Mouse (Mus musculus): ENCODE data around the gene Cd81. TPM values are rescaled to one million over a fixed set of nuclear protein-coding genes. Genes with fewer than 3 reads are reported as not detected.
A peak's percentile ranks its signal among the peaks of the same experiment; 100 is the strongest.

Cd81 gene
- polyA plus RNA-seq, 1 experiment from 2014 or later, result 445 TPM

- H3K27ac ChIP-seq (replicated peaks), result peak overlapping the region; percentile 32; the same call in 1 of the 2 replicates
Measured at GRCm38 (mm10) chr7:143012230-143012875, 40.2 kb upstream of the Cd81 start.

GRCm38 (mm10) chr7:143013420-143014178, 38.9 kb upstream of the Cd81 start:
- ATAC-seq (ENCODE audit: low FRiP score, low read depth), result no peak
- Histone ChIP-seq H3K36me3 (no peaks in the 10 kb centered on the region), H3K27ac (replicated peaks) (peak overlapping the region; percentile 30), H3K9ac (no peak overlapping the region), H3K4me3 (no peak overlapping the region), H3K27me3 (no peaks in the 10 kb centered on the region), H3K4me2 (no peak overlapping the region), H3K9me3 (no peaks in the 10 kb centered on the region), H3K4me1 (replicated peaks) (peaks cover 48% of the 10 kb centered on the region)
- 55% methylated on average over 8 of the region's 8 CpGs for WGBS

More at GRCm38 (mm10) chr7:143012230-143012875, 40.2 kb upstream of the Cd81 start:
- H3K27me3 ChIP-seq, result no peaks in the 10 kb centered on the region
- H3K4me1 ChIP-seq (replicated peaks), result peaks cover 57% of the 10 kb centered on the region
- 0 out of 2 replicates have a peak, but pooled peaks have one; percentile 9 for ATAC-seq (ENCODE audit: low FRiP score, low read depth)
- H3K9ac ChIP-seq, result no peak overlapping the region
- no peaks in the 10 kb centered on the region for H3K36me3 ChIP-seq
- no peak overlapping the region for H3K4me3 ChIP-seq
- WGBS, result 45% methylated on average over 5 of the region's 5 CpGs
- no peaks in the 10 kb centered on the region for H3K9me3 ChIP-seq
- H3K4me2 ChIP-seq, result no peak overlapping the region

- H3K36me3 ChIP-seq, result no peaks in the 10 kb centered on the region
- ATAC-seq (ENCODE audit: low FRiP score, low read depth), result no peak
- no peak overlapping the region for H3K4me2 ChIP-seq
- 74% methylated on average over 7 of the region's 7 CpGs for WGBS
- H3K9ac ChIP-seq, result no peak overlapping the region
- H3K9me3 ChIP-seq, result no peaks in the 10 kb centered on the region
- H3K27ac ChIP-seq (replicated peaks), result no peak overlapping the region
- no peak overlapping the region for H3K4me3 ChIP-seq
- peaks cover 41% of the 10 kb centered on the region for H3K4me1 ChIP-seq (replicated peaks)
- no peaks in the 10 kb centered on the region for H3K27me3 ChIP-seq
Measured at GRCm38 (mm10) chr7:143014862-143015659, 37.5 kb upstream of the Cd81 start.

GRCm38 (mm10) chr7:143015755-143016423, 36.6 kb upstream of the Cd81 start:
- 10% methylated on average over 1 of the region's 1 CpGs for WGBS
- Histone ChIP-seq H3K4me2 (peak overlapping the region; percentile 28; the same call in 1 of the 2 replicates), H3K9me3 (no peaks in the 10 kb centered on the region), H3K9ac (no peak overlapping the region), H3K4me3 (no peak overlapping the region), H3K27ac (replicated peaks) (peak overlapping the region; percentile 60; the same call in 1 of the 2 replicates), H3K36me3 (no peaks in the 10 kb centered on the region), H3K27me3 (no peaks in the 10 kb centered on the region), H3K4me1 (replicated peaks) (peaks cover 41% of the 10 kb centered on the region)
- ATAC-seq (ENCODE audit: low FRiP score, low read depth), result peak; percentile 70

- no peaks in the 10 kb centered on the region for H3K9me3 ChIP-seq
- no peak overlapping the region for H3K4me3 ChIP-seq
- ATAC-seq (ENCODE audit: low FRiP score, low read depth), result peak; percentile 23; the same call in 1 of the 2 replicates
- peak overlapping the region; percentile 28; the same call in 1 of the 2 replicates for H3K4me2 ChIP-seq
- peak overlapping the region; percentile 60; the same call in 1 of the 2 replicates for H3K27ac ChIP-seq (replicated peaks)
- no peaks in the 10 kb centered on the region for H3K36me3 ChIP-seq
- 45% methylated on average over 9 of the region's 9 CpGs for WGBS
- H3K4me1 ChIP-seq (replicated peaks), result peaks cover 41% of the 10 kb centered on the region
- H3K9ac ChIP-seq, result no peak overlapping the region
- H3K27me3 ChIP-seq, result no peaks in the 10 kb centered on the region
Measured at GRCm38 (mm10) chr7:143016424-143017142, 36.0 kb upstream of the Cd81 start.

- no peak overlapping the region for H3K27ac ChIP-seq (replicated peaks)
- no peaks in the 10 kb centered on the region for H3K27me3 ChIP-seq
- no peak overlapping the region for H3K9ac ChIP-seq
- H3K9me3 ChIP-seq, result no peaks in the 10 kb centered on the region
- no peak for ATAC-seq (ENCODE audit: low FRiP score, low read depth)
- H3K4me2 ChIP-seq, result no peak overlapping the region
- 65% methylated on average over 4 of the region's 4 CpGs for WGBS
- H3K4me1 ChIP-seq (replicated peaks), result peaks cover 38% of the 10 kb centered on the region
- no peaks in the 10 kb centered on the region for H3K36me3 ChIP-seq
- no peak overlapping the region for H3K4me3 ChIP-seq
Measured at GRCm38 (mm10) chr7:143017181-143017580, 35.4 kb upstream of the Cd81 start.

- H3K4me1 ChIP-seq (replicated peaks), result peaks cover 18% of the 10 kb centered on the region
- no peak overlapping the region for H3K4me3 ChIP-seq
- no peak overlapping the region for H3K27ac ChIP-seq (replicated peaks)
- H3K9ac ChIP-seq, result no peak overlapping the region
- no peaks in the 10 kb centered on the region for H3K9me3 ChIP-seq
- H3K36me3 ChIP-seq, result peaks cover 6% of the 10 kb centered on the region
- no peaks in the 10 kb centered on the region for H3K27me3 ChIP-seq
- no peak for ATAC-seq (ENCODE audit: low FRiP score, low read depth)
- H3K4me2 ChIP-seq, result no peak overlapping the region
Measured at GRCm38 (mm10) chr7:143020040-143020439, 32.5 kb upstream of the Cd81 start.

- Histone ChIP-seq H3K9ac (no peak overlapping the region), H3K4me3 (no peak overlapping the region), H3K4me2 (no peak overlapping the region), H3K4me1 (replicated peaks) (peaks cover 11% of the 10 kb centered on the region), H3K36me3 (peaks cover 11% of the 10 kb centered on the region), H3K27me3 (no peaks in the 10 kb centered on the region), H3K9me3 (no peaks in the 10 kb centered on the region), H3K27ac (replicated peaks) (no peak overlapping the region)
- 81% methylated on average over 3 of the region's 3 CpGs for WGBS
- no peak for ATAC-seq (ENCODE audit: low FRiP score, low read depth)
Measured at GRCm38 (mm10) chr7:143020764-143021163, 31.8 kb upstream of the Cd81 start.

GRCm38 (mm10) chr7:143021356-143022164, 31.0 kb upstream of the Cd81 start:
- no peaks in the 10 kb centered on the region for H3K9me3 ChIP-seq
- 72% methylated on average over 5 of the region's 5 CpGs for WGBS
- H3K27ac ChIP-seq (replicated peaks), result no peak overlapping the region
- no peak overlapping the region for H3K4me2 ChIP-seq
- peaks cover 5% of the 10 kb centered on the region for H3K4me1 ChIP-seq (replicated peaks)
- no peak overlapping the region for H3K4me3 ChIP-seq
- ATAC-seq (ENCODE audit: low FRiP score, low read depth), result no peak
- H3K36me3 ChIP-seq, result peaks cover 11% of the 10 kb centered on the region
- H3K9ac ChIP-seq, result no peak overlapping the region
- H3K27me3 ChIP-seq, result no peaks in the 10 kb centered on the region

GRCm38 (mm10) chr7:143023499-143023898, 29.0 kb upstream of the Cd81 start:
- Histone ChIP-seq H3K27ac (replicated peaks) (no peak overlapping the region), H3K36me3 (peaks cover 11% of the 10 kb centered on the region), H3K4me1 (replicated peaks) (no peaks in the 10 kb centered on the region), H3K4me2 (no peak overlapping the region), H3K9ac (no peak overlapping the region), H3K4me3 (no peak overlapping the region), H3K9me3 (no peaks in the 10 kb centered on the region), H3K27me3 (no peaks in the 10 kb centered on the region)
- no peak for ATAC-seq (ENCODE audit: low FRiP score, low read depth)
- 97% methylated on average over 2 of the region's 2 CpGs for WGBS
